Mouse (Mus musculus) CH12.LX (cell line): Measurements from ENCODE around the gene Tsnaxip1.

Source experiments
- BHLHE40 ChIP-seq: IDR thresholded peaks from 2 replicates; pipeline ENCODE4 v1.6.1; 2011; ENCODE audit warnings: mild to moderate bottlenecking, low read depth, low read length, improper control_type of control experiment
- E2F4 ChIP-seq: IDR thresholded peaks from 2 replicates; pipeline ENCODE4 v1.6.1; 2011; ENCODE audit warnings: low read depth, low read length, improper control_type of control experiment; ENCODE audit not compliant: insufficient replicate concordance
- KAT2A ChIP-seq: IDR thresholded peaks from 2 replicates; pipeline ENCODE4 v1.6.1; 2012; ENCODE audit warnings: low read length, improper control_type of control experiment, inconsistent platforms; ENCODE audit not compliant: insufficient replicate concordance
- USF1 ChIP-seq: IDR thresholded peaks from 2 replicates; pipeline ENCODE4 v1.6.1; 2014; ENCODE audit warnings: low read depth, mild to moderate bottlenecking, inconsistent platforms, low read length, improper control_type of control experiment

GRCm38 (mm10) chr8:105826379-105826778 is 1.2 kb upstream of the Tsnaxip1 start:
- no peak for TF ChIP-seq BHLHE40
- TF ChIP-seq KAT2A, result no peak
- no peak for TF ChIP-seq USF1
- no peak for TF ChIP-seq E2F4
